Mouse (Mus musculus) erythroblast, embryonic 14.5 days (primary cell): ENCODE measurements at regions not wholly inside any gene's neighbourhood (a gene's known extent, or its start where the extent isn't known, plus 50 kb on each side); places are given as distances from the start of the nearest gene placed in this dataset.

Experiments used
- GATA1 ChIP-seq: IDR thresholded peaks from 2 replicates; pipeline ENCODE4 v1.6.1; 2012; ENCODE audit warnings: low read length, inconsistent platforms, mixed read lengths
- TAL1 ChIP-seq: IDR thresholded peaks from 3 replicates; pipeline ENCODE4 v1.6.1; 2012; ENCODE audit warnings: low read length, inconsistent platforms, mixed read lengths

DNA sequence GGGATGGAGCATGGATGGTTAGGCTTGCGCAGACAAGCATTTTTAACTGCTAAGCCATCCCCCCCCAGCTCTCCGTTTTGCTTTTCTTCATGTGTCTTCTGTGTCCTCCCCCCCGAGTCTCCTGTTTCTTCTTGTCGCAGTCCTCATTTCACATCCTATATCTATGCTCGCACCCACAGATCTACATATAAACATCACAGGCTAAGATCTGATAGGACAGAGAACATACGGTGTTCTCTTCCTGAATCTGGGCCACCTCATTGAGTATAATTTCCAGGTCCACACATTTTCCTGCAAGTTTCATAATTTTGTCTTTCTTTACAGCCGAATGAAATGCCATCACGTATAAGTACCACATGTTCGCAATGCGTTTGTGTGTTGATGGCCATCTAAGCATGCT, 168.7 kb downstream of the Zfp36l1 start:
- no peak for TF ChIP-seq GATA1
- no peak for TF ChIP-seq TAL1
